Mouse (Mus musculus) megakaryocyte, embryonic 14.5 days (primary cell): Measurements from ENCODE around the gene Galntl6.

Experiments used
- FLI1 ChIP-seq: IDR thresholded peaks from 2 replicates; pipeline ENCODE4 v1.6.1; 2012; ENCODE audit warnings: low read length, inconsistent platforms, mixed read lengths
- GATA1 ChIP-seq: IDR thresholded peaks from 3 replicates; pipeline ENCODE4 v1.6.1; 2012; ENCODE audit warnings: mixed read lengths, low read length, inconsistent platforms, borderline replicate concordance

DNA sequence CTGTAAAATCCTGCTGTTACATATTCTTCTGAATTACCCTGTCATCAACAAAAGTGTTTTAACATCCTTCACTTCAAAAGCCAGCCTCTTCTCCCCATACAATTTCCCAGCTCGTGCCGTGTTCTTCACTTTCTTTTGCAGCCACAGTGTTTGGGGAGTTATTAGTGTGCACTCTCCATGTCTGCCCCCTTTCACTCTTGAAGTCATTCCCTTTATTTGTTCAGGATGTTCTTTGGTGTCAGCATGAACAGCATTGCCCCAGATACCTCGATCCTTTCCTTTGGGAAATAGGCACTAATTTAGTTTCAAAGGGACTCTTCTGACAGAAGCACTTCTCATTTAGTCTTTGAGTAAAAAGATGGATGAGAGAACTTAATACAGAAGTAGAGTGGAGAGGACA lies 939.6 kb downstream of the Galntl6 start:
- no peak for TF ChIP-seq GATA1
- no peak for TF ChIP-seq FLI1
